Mouse (Mus musculus) midbrain, postnatal 0 days (tissue): ENCODE results near the gene Trp73. TPM values are rescaled to one million over a fixed set of nuclear protein-coding genes. Genes with fewer than 3 reads are reported as not detected.

Experiments
- ATAC-seq: fragments of 200-750 bp; cut with Nextera tagmentation; 2 replicates; pipeline ENCODE4 v1.8.0; 2017; ENCODE audit warnings: moderate number of reproducible peaks, mild to moderate bottlenecking, moderate TSS enrichment, moderate library complexity; ENCODE audit not compliant: low FRiP score
- DNase-seq: peaks from one replicate; pipeline ENCODE4 v3.0.0-alpha.2; 2015; ENCODE audit warnings: low spot score
- H3K27ac ChIP-seq: fragments of 300-500 bp; sonication (generic); 2 replicates; pipeline ENCODE4 v1.5.1; 2014; ENCODE audit warnings: low read depth, mild to moderate bottlenecking, low read length, mixed read lengths
- H3K27me3 ChIP-seq: fragments of 300-500 bp; sonication (generic); 2 replicates; pipeline ENCODE4 v1.6.1; 2014; ENCODE audit warnings: low read length, control low read depth, mixed read lengths; ENCODE audit not compliant: insufficient read depth
- H3K36me3 ChIP-seq: fragments of 300-500 bp; sonication (generic); 2 replicates; pipeline ENCODE4 v1.6.1; 2014; ENCODE audit warnings: low read length, control low read depth, mixed read lengths; ENCODE audit not compliant: insufficient read depth
- H3K4me1 ChIP-seq: fragments of 300-500 bp; sonication (generic); 2 replicates; pipeline ENCODE4 v1.6.1; 2014; ENCODE audit warnings: mild to moderate bottlenecking, control low read depth, antibody characterized with exemption, low read length, mixed read lengths; ENCODE audit not compliant: insufficient read depth
- H3K4me2 ChIP-seq: fragments of 300-500 bp; sonication (generic); 2 replicates; pipeline ENCODE4 v1.6.1; 2014; ENCODE audit warnings: low read depth, mild to moderate bottlenecking, low read length, mixed read lengths; ENCODE audit not compliant: poor library complexity, severe bottlenecking
- H3K4me3 ChIP-seq: fragments of 300-500 bp; sonication (generic); 2 replicates; pipeline ENCODE4 v1.5.1; 2014; ENCODE audit warnings: low read depth, mild to moderate bottlenecking, low read length, moderate library complexity
- H3K9ac ChIP-seq: fragments of 300-500 bp; sonication (generic); replicated peaks from 2 replicates; pipeline ENCODE4 v1.6.1; 2014; ENCODE audit warnings: mild to moderate bottlenecking, low read length, moderate library complexity, mixed read lengths; ENCODE audit not compliant: poor library complexity, severe bottlenecking
- H3K9me3 ChIP-seq: fragments of 300-500 bp; sonication (generic); 2 replicates; pipeline ENCODE4 v1.6.1; 2016; ENCODE audit warnings: low read length, control low read depth
- CTCF ChIP-seq: IDR thresholded peaks from 2 replicates; pipeline ENCODE4 v1.5.1; 2016; ENCODE audit warnings: antibody characterized with exemption, mild to moderate bottlenecking
- WGBS: fragments of 180-500 bp; shearing (Covaris S2); extraction: QIAGEN DNeasy Blood & Tissue Kit; methylation state at CpG from one replicate; pipeline ENCODE4 v1.1.7; 2014; 5-methylcytosine and 5-hydroxymethylcytosine counted together
- polyA plus RNA-seq: library from polyadenylated mRNA; unstranded; fragments of >200 nt; fragmentation: Nextera tagmentation; extraction: Ambion mirVana; gene quantifications from 2 replicates; pipeline ENCODE4 v1.2.1, GENCODE M21; 2015
- total RNA-seq: library from RNA; depleted of rRNA; stranded (reverse); fragments of >200 nt; gene quantifications from 2 replicates; pipeline ENCODE4 v1.2.3, GENCODE M21; 2014

Gene Trp73
- total and polyA plus RNA-seq, 2 experiments from 2014 or later: 0.49 to 0.52 TPM

DNA sequence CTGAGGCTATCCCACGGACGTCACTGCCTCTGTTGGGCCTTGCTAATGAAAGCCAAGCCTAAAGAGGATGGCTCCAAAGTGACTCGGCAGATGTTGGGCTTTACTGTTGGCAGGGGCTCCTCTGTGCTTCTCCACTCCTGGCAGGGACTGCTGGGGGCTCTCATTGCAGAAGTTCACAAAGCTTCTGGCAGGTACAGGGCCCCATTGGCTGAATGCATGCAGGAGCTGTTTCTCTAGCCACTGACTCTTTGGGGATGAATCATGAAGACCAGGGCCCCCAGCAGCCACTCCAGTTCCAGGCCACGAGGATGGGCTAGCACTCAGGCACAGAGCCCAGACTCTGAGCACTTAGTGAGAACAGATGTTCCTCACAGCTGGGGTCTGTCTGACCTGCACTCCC is 82.3 kb downstream of the Trp73 start:
- no peak for TF ChIP-seq CTCF
- H3K9me3 ChIP-seq: no peaks in the 10 kb centered on the region
- no peak overlapping the region for H3K9ac ChIP-seq
- H3K36me3 ChIP-seq: no peaks in the 10 kb centered on the region
- H3K27ac ChIP-seq: no peak overlapping the region
- ATAC-seq (no peak), DNase-seq (no peak)
- H3K27me3 ChIP-seq: no peaks in the 10 kb centered on the region
- 68% methylated on average over 4 of the region's 4 CpGs for WGBS
- no peak overlapping the region for H3K4me3 ChIP-seq
- no peak overlapping the region for H3K4me2 ChIP-seq
- H3K4me1 ChIP-seq: no peaks in the 10 kb centered on the region

DNA sequence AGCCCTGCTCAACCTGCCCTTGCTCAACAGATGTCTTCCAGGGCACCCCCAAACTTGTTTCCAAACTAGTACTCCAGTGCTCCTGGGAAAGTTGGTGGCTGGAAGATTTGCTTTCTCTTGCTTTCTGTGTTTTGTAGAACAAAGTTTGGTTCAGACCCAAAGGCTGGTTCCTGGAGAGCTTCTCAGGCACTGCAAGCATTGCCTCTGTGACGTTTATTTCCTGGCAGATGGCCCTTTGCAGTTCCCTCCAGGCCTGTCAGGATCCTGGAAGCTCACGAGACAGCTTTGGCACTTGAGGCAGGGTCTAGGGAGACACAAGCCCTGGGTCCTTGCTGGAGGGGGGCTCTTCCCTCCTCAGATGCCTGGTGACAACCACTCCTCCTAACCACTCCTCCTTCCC is 83.3 kb downstream of the Trp73 start:
- peak; percentile 15 for DNase-seq
- Histone ChIP-seq H3K4me1 (no peaks in the 10 kb centered on the region), H3K27ac (no peak overlapping the region), H3K4me2 (no peak overlapping the region), H3K4me3 (no peak overlapping the region), H3K36me3 (no peaks in the 10 kb centered on the region), H3K9me3 (no peaks in the 10 kb centered on the region), H3K9ac (no peak overlapping the region), H3K27me3 (no peaks in the 10 kb centered on the region)
- no peak for TF ChIP-seq CTCF
- WGBS: 63% methylated on average over 2 of the region's 2 CpGs
- ATAC-seq: no peak

- no peak for ATAC-seq
- H3K9me3 ChIP-seq: no peaks in the 10 kb centered on the region
- no peaks in the 10 kb centered on the region for H3K36me3 ChIP-seq
- no peak for TF ChIP-seq CTCF
- no peak for DNase-seq
- no peaks in the 10 kb centered on the region for H3K4me1 ChIP-seq
- 66% methylated on average over 2 of the region's 2 CpGs for whole genome bisulfite sequencing
- H3K4me2 ChIP-seq: no peak overlapping the region
- no peak overlapping the region for H3K9ac ChIP-seq
- H3K27ac ChIP-seq: no peak overlapping the region
- H3K27me3 ChIP-seq: no peaks in the 10 kb centered on the region
- H3K4me3 ChIP-seq: no peak overlapping the region
These were observed 84.0 kb downstream of the Trp73 start for GRCm38 (mm10) chr4:154056046-154056445.

GRCm38 (mm10) chr4:154055482-154055881 is 84.5 kb downstream of the Trp73 start:
- H3K27ac ChIP-seq: no peak overlapping the region
- H3K4me2 ChIP-seq: no peak overlapping the region
- no peaks in the 10 kb centered on the region for H3K4me1 ChIP-seq
- no peak for TF ChIP-seq CTCF
- ATAC-seq (no peak), DNase-seq (no peak)
- no peak overlapping the region for H3K4me3 ChIP-seq
- no peaks in the 10 kb centered on the region for H3K36me3 ChIP-seq
- WGBS: 87% methylated on average over 7 of the region's 7 CpGs
- H3K27me3 ChIP-seq: no peaks in the 10 kb centered on the region
- no peak overlapping the region for H3K9ac ChIP-seq
- H3K9me3 ChIP-seq: no peaks in the 10 kb centered on the region

DNA sequence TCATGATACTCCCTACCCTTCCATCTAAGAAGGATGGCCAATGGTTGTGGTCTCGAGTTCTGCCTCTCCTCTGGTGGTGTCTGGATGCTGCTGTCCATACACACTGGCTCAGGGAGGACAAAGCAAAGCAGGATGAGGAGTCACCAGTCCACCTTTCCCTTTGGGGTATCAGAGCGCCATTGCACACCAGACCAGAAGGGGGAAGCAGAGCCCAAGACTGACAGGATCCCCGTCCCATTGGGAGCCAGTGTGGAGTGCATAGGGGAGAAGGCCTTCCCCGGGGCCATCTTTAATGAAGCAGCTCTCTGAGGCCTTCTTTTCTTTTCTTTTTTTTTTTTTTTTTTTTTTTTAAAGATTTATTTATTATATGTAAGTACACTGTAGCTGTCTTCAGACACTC is 86.9 kb downstream of the Trp73 start:
- Histone ChIP-seq H3K4me1 (no peaks in the 10 kb centered on the region), H3K9me3 (no peaks in the 10 kb centered on the region), H3K27me3 (no peaks in the 10 kb centered on the region), H3K9ac (no peak overlapping the region), H3K27ac (no peak overlapping the region), H3K4me3 (no peak overlapping the region), H3K4me2 (no peak overlapping the region), H3K36me3 (no peaks in the 10 kb centered on the region)
- TF ChIP-seq CTCF: 0 out of 2 replicates have a peak, but pooled peaks have one; percentile 13
- ATAC-seq (no peak), DNase-seq (no peak)
- 51% methylated on average over 4 of the region's 4 CpGs for WGBS

GRCm38 (mm10) chr4:154051401-154051800 is 88.6 kb downstream of the Trp73 start:
- Histone ChIP-seq H3K9me3 (no peaks in the 10 kb centered on the region), H3K36me3 (no peaks in the 10 kb centered on the region), H3K4me3 (no peak overlapping the region), H3K4me1 (no peaks in the 10 kb centered on the region), H3K27ac (no peak overlapping the region), H3K27me3 (no peaks in the 10 kb centered on the region), H3K9ac (no peak overlapping the region), H3K4me2 (no peak overlapping the region)
- 83% methylated on average over 3 of the region's 3 CpGs for WGBS
- ATAC-seq (no peak), DNase-seq (no peak)
- TF ChIP-seq CTCF: no peak
